ENCODE assay signal across 8 mouse cellular contexts in the genomic region with DNA sequence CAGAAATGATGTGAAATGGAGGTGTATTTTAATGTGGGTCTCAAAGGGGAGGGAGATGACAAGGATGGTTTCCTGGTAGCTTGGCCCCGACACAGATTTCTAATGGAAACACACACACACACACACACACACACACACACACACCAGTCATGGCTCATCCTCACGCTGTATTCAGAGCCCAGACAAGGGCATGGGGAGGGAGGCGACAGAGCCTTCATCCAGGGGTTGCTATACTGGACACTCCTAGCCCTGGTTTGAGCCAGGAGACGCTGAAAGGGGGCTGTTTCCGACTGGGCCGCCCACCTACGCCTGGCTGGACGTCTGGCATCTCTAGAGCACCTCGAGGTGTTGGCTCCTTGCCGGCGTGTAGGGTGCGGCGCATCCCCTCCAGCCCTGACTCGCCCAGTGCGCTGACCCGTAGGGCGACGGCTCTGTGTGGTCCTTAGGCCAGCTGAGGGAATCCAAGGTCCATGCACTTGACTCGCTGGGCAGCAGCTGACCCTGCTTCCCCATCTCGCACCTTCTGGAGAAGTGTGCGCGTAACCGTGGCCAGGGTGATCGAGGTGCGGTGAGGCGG. TPM values are rescaled to one million over a fixed set of nuclear protein-coding genes. Genes with fewer than 3 reads are reported as not detected.
DNase-seq lines count a peak whose midpoint lies in the region; ATAC-seq and TF ChIP-seq lines count a peak whose summit lies in the region.

Gene Dbndd2, plus strand, starts transcription at position 426 of the 577 bp plus-strand sequence.

- H3K9me3 ChIP-seq in MEL (replicated peaks; ENCODE audit: insufficient read depth, low read length): no peaks in the 10 kb centered on the region
- H3K9me3 ChIP-seq in forebrain, embryonic 15.5 days: no peaks in the 10 kb centered on the region
- H3K9me3 ChIP-seq in stomach, embryonic 15.5 days: no peaks in the 10 kb centered on the region

- TF ChIP-seq CTCF in C2C12 (IDR thresholded peaks at IDR 0.05; ENCODE audit: control insufficient read depth, insufficient read depth, insufficient read length) (no peak), MEL (IDR thresholded peaks at IDR 0.05 in 2 of 3, conservative IDR thresholded peaks at IDR 0.05 in 1 of 3; ENCODE audit: control insufficient read depth in 1 of 3, insufficient read depth in 1 of 3, low read depth in 2 of 3, low read length in 3 of 3, poor library complexity in 1 of 3, severe bottlenecking in 1 of 3) (no peak)

- peak; percentile 55 for ATAC-seq in forebrain, embryonic 15.5 days (replicated peaks)
- peak; percentile 59 for ATAC-seq in stomach, embryonic 15.5 days (ENCODE audit: insufficient read depth, low FRiP score, low read depth)

- peak within 1 kb of the TSS; percentile 71 for H3K9ac ChIP-seq in MEL (ENCODE audit: control insufficient read depth, low read depth, low read length, poor library complexity, severe bottlenecking)
- peak within 1 kb of the TSS; percentile 61 for H3K9ac ChIP-seq in forebrain, embryonic 15.5 days (replicated peaks)
- H3K9ac ChIP-seq in stomach, embryonic 15.5 days: peak within 1 kb of the TSS; percentile 54

- DNase-seq in MEL (ENCODE audit: low read depth, low spot score) (no peak), MN1 (ENCODE audit: low spot score) (no peak)
- DNase-seq in heart, postnatal 25 days (ENCODE audit: low spot score): peak; percentile 51
- peak in 1 of 2 experiments; percentile 64 for DNase-seq in layer of hippocampus, postnatal 10 days (ENCODE audit: low spot score in 2 of 2)
- peak; percentile 41 for DNase-seq in lung, postnatal 25 days (ENCODE audit: low spot score)

- H3K36me3 ChIP-seq in C2C12 (ENCODE audit: control insufficient read depth, insufficient read depth) (peaks cover 3% of the 10 kb centered on the region), MEL (ENCODE audit: control insufficient read depth in 1 of 2, insufficient read depth in 2 of 2, low read length in 2 of 2) (peaks cover 3 to 4% of the 10 kb centered on the region in 2 experiments)
- 0 out of 2 replicates have a peak, but pooled peaks cover 5% of the 10 kb centered on the region for H3K36me3 ChIP-seq in forebrain, embryonic 15.5 days
- H3K36me3 ChIP-seq in stomach, embryonic 15.5 days: 0 out of 2 replicates have a peak, but pooled peaks cover 5% of the 10 kb centered on the region

- peak within 1 kb of the TSS; percentile 43 for H3K4me3 ChIP-seq in C2C12 (ENCODE audit: insufficient read depth, poor library complexity, severe bottlenecking)
- peak within 1 kb of the TSS; percentile 76 to 86 for H3K4me3 ChIP-seq in MEL (ENCODE audit: control insufficient read depth in 1 of 2, insufficient read depth in 1 of 2, low read depth in 2 of 2, low read length in 2 of 2)
- peak within 1 kb of the TSS; percentile 69 for H3K4me3 ChIP-seq in forebrain, embryonic 15.5 days
- peak within 1 kb of the TSS; percentile 74 for H3K4me3 ChIP-seq in stomach, embryonic 15.5 days (replicated peaks)

- TF ChIP-seq RAD21 in MEL (IDR thresholded peaks at IDR 0.05; ENCODE audit: low read depth, low read length): no peak

- H3K4me2 ChIP-seq in forebrain, embryonic 15.5 days (replicated peaks): peak within 1 kb of the TSS; percentile 100
- H3K4me2 ChIP-seq in stomach, embryonic 15.5 days: peak within 1 kb of the TSS; percentile 100

- peaks cover 4 to 9% of the 10 kb centered on the region in 2 experiments; a peak in 3 of 4 replicates for H3K4me1 ChIP-seq in MEL (ENCODE audit: control insufficient read depth in 1 of 2, insufficient read depth in 2 of 2, low read length in 2 of 2)
- H3K4me1 ChIP-seq in forebrain, embryonic 15.5 days: peaks cover 17% of the 10 kb centered on the region
- H3K4me1 ChIP-seq in stomach, embryonic 15.5 days: peaks cover 11% of the 10 kb centered on the region; the same call in 1 of the 2 replicates

- TF ChIP-seq EP300 in MEL (IDR thresholded peaks at IDR 0.05; ENCODE audit: low read depth in 1 of 2, low read length in 2 of 2): no peak

- no peaks in the 10 kb centered on the region for H3K79me3 ChIP-seq in C2C12 (ENCODE audit: low read depth)

- intact Hi-C loops in heart, postnatal 25 days (cut with DNase I): no loop called here

- 1% methylated on average over 26 of the region's 26 CpGs for WGBS in forebrain, embryonic 15.5 days
- WGBS in stomach, embryonic 15.5 days: 4% methylated on average over 25 of the region's 26 CpGs

- no peak within 1 kb of the TSS for H3K27ac ChIP-seq in MEL (ENCODE audit: control insufficient read depth, low read depth, low read length)
- no peak within 1 kb of the TSS for H3K27ac ChIP-seq in forebrain, embryonic 15.5 days (replicated peaks)
- no peak within 1 kb of the TSS for H3K27ac ChIP-seq in stomach, embryonic 15.5 days

- no peaks in the 10 kb centered on the region for H3K79me2 ChIP-seq in C2C12 (ENCODE audit: control insufficient read depth, insufficient read depth)
- H3K79me2 ChIP-seq in MEL (ENCODE audit: control insufficient read depth, insufficient read depth, low read length, poor library complexity): peaks cover 4% of the 10 kb centered on the region; the same call in 1 of the 2 replicates

- H3K27me3 ChIP-seq in C2C12 (ENCODE audit: control insufficient read depth, insufficient read depth, insufficient read length): no peaks in the 10 kb centered on the region
- H3K27me3 ChIP-seq in MEL (ENCODE audit: control insufficient read depth in 1 of 2, insufficient read depth in 2 of 2, low read length in 2 of 2): no peaks in the 10 kb centered on the region
- H3K27me3 ChIP-seq in forebrain, embryonic 15.5 days: peaks cover 17% of the 10 kb centered on the region; the same call in 1 of the 2 replicates
- peaks cover 5% of the 10 kb centered on the region; the same call in 1 of the 2 replicates for H3K27me3 ChIP-seq in stomach, embryonic 15.5 days (replicated peaks)

- H3ac ChIP-seq in C2C12 (ENCODE audit: control insufficient read depth, insufficient read length, low read depth): peak within 1 kb of the TSS; percentile 60

- TF ChIP-seq POLR2A in MEL (IDR thresholded peaks at IDR 0.05; ENCODE audit: control insufficient read depth in 1 of 2, insufficient read depth in 1 of 2, low read depth in 1 of 2, low read length in 2 of 2, poor library complexity in 1 of 2): no peak

TF ChIP-seq in C2C12, 6 proteins besides CTCF, POLR2A, EP300 and RAD21:
- TF ChIP-seq CEBPB (IDR thresholded peaks at IDR 0.05; ENCODE audit: low read depth): no peak
- TF ChIP-seq USF1 (IDR thresholded peaks at IDR 0.05; ENCODE audit: low read depth): no peak
- no peak for TF ChIP-seq MYOD1 (IDR thresholded peaks at IDR 0.05; ENCODE audit: control insufficient read depth, insufficient read length, low read depth)
- no peak for TF ChIP-seq MAX (IDR thresholded peaks at IDR 0.05)
- TF ChIP-seq MYOG (IDR thresholded peaks at IDR 0.05; ENCODE audit: control insufficient read depth, extremely low read depth, insufficient read length): no peak
- TF ChIP-seq FOSL1 (IDR thresholded peaks at IDR 0.05; ENCODE audit: insufficient read depth, low read length, poor library complexity, severe bottlenecking): no peak

TF ChIP-seq in MEL, 35 proteins besides CTCF, POLR2A, EP300 and RAD21:
- TF ChIP-seq GABPA (IDR thresholded peaks at IDR 0.05; ENCODE audit: low read depth, low read length) (no peak), SIN3A (IDR thresholded peaks at IDR 0.05; ENCODE audit: low read length) (no peak), POLR2AphosphoS2 (IDR thresholded peaks at IDR 0.05; ENCODE audit: low read length) (no peak), MXI1 (IDR thresholded peaks at IDR 0.05; ENCODE audit: low read depth, low read length) (no peak), USF1 (IDR thresholded peaks at IDR 0.05; ENCODE audit: low read depth, low read length) (no peak), JUND (IDR thresholded peaks at IDR 0.05; ENCODE audit: low read depth, low read length) (no peak), MAX (IDR thresholded peaks at IDR 0.05; ENCODE audit: low read length) (0 out of 2 replicates have a peak, but pooled peaks have one; percentile 19)

RNA-seq across cellular contexts. Expression of gene Dbndd2, which starts in this region (rescaled TPM):
- 21.2 TPM for polyA plus RNA-seq in C2C12 (2012; fragmentation: generic; extraction: Trizol)
- 11.9 and 13.1 TPM in 2 replicates for total RNA-seq in MEL (2012; rRNA removed)
- polyA plus RNA-seq in MEL (2012; ENCODE audit: insufficient read depth in 1 of 2, insufficient read length in 2 of 2, low read depth in 1 of 2, low replicate concordance in 2 of 2, missing spikeins in 1 of 2): 1 to 10 TPM in 1 of 2 experiments, not detected in 1; 6.9 TPM
- 8.1 and 9.1 TPM in 2 replicates for polyA plus RNA-seq in forebrain, embryonic 15.5 days (2015; fragmentation: Nextera tagmentation; extraction: Ambion mirVana)
- total RNA-seq in heart, postnatal 25 days (2021): 10 to 100 TPM; 14.4 to 21.9 TPM
- total RNA-seq in layer of hippocampus, postnatal 10 days (2021): 10 to 100 TPM; 58.9 to 61.0 TPM
- polyA plus RNA-seq in stomach, embryonic 15.5 days (2015; fragmentation: Nextera tagmentation; extraction: Ambion mirVana): 6.5 and 10.4 TPM in 2 replicates

Comparison
In these comparisons a context has a peak if more than half of its experiments do, and no peak if none do; other contexts are left out.
1. DNase-seq: peak in heart, postnatal 25 days (single experiment) and lung, postnatal 25 days (single experiment); none in MEL (single experiment) and MN1 (single experiment).
2. Peak in every context shown above with its lines, with median percentiles within 50 percentile points of each other: H3K4me3 ChIP-seq and H3K9ac ChIP-seq.